ENCODE assay signal across 8 mouse cellular contexts in genomic region chr7:31051321-31052021, GRCm38 (mm10). TPM values are rescaled to one million over a fixed set of nuclear protein-coding genes. Genes with fewer than 3 reads are reported as not detected.
DNase-seq lines count a peak whose midpoint lies in the region; ATAC-seq and TF ChIP-seq lines count a peak whose summit lies in the region.

Gene Fxyd7, minus strand, starts transcription at chr7:31051467.

- 2% methylated on average over 26 of the region's 28 CpGs for WGBS in forebrain, postnatal 0 days

- ATAC-seq in forebrain, postnatal 0 days = peak; percentile 14

- peaks cover 19% of the 10 kb centered on the region for H3K27me3 ChIP-seq in forebrain, postnatal 0 days (ENCODE audit: insufficient read depth, low read length)

- peaks cover 16% of the 10 kb centered on the region for H3K4me1 ChIP-seq in forebrain, postnatal 0 days (ENCODE audit: insufficient read depth)

- intact Hi-C loops in left cerebral cortex, postnatal 4 days (cut with DNase I) = no loop called here

- peak within 1 kb of the TSS; percentile 54 for H3K4me3 ChIP-seq in layer of hippocampus, adult 2 months
- H3K4me3 ChIP-seq in forebrain, postnatal 0 days (ENCODE audit: low read depth, low read length) = peak within 1 kb of the TSS; percentile 46

- H3K4me2 ChIP-seq in forebrain, postnatal 0 days (ENCODE audit: low read depth) = peak within 1 kb of the TSS; percentile 65

- no peaks in the 10 kb centered on the region for H3K9me3 ChIP-seq in forebrain, postnatal 0 days (ENCODE audit: low read length)

- peak; percentile 39 for TF ChIP-seq CTCF in layer of hippocampus, adult 2 months (conservative IDR thresholded peaks at IDR 0.05)
- TF ChIP-seq CTCF in forebrain, postnatal 0 days (IDR thresholded peaks at IDR 0.05; ENCODE audit: low read depth) = peak; percentile 19; the same call in 1 of the 2 replicates

- peak within 1 kb of the TSS; percentile 51 for H3K9ac ChIP-seq in forebrain, postnatal 0 days

- DNase-seq in layer of hippocampus, adult 2 months (ENCODE audit: low spot score in 2 of 2) = no peak
- no peak for DNase-seq in layer of hippocampus, adult 9-11 months
- DNase-seq in cerebellum, adult 9-11 months = peak; percentile 76
- peak; percentile 43 for DNase-seq in forebrain, postnatal 0 days
- peak; percentile 24 for DNase-seq in left cerebral cortex, postnatal 4 days
- peak; percentile 11 for DNase-seq in telencephalon, adult 2 months (ENCODE audit: low read depth, low spot score)
- DNase-seq in testis, postnatal 10 days (ENCODE audit: low spot score) = no peak
- no peak for DNase-seq in frontal cortex, postnatal 36 days (ENCODE audit: low spot score in 2 of 2)

- H3K36me3 ChIP-seq in forebrain, postnatal 0 days (ENCODE audit: insufficient read depth) = no peaks in the 10 kb centered on the region

- H3K27ac ChIP-seq in layer of hippocampus, adult 2 months = peak within 1 kb of the TSS; percentile 75
- 0 out of 2 replicates have a peak within 1 kb of the TSS, but pooled peaks have one; percentile 6 for H3K27ac ChIP-seq in forebrain, postnatal 0 days (ENCODE audit: low read depth, low read length)

RNA-seq across cellular contexts. Expression of gene Fxyd7, which starts in this region (rescaled TPM):
- 100 to 1,000 TPM; 117 to 121 TPM for total RNA-seq in layer of hippocampus, adult 2 months (2021)
- total RNA-seq in forebrain, postnatal 0 days (2014; rRNA removed) = 74.3 and 92.0 TPM in 2 replicates
- polyA plus RNA-seq in forebrain, postnatal 0 days (2015; fragmentation: Nextera tagmentation; extraction: Ambion mirVana) = 167 and 231 TPM in 2 replicates
- total RNA-seq in left cerebral cortex, postnatal 4 days (2021) = 100 to 1,000 TPM; 108 to 159 TPM

Comparison
In these comparisons a context has a peak if more than half of its experiments do, and no peak if none do; other contexts are left out.
1. DNase-seq: peak in cerebellum, adult 9-11 months (single experiment), forebrain, postnatal 0 days (single experiment), left cerebral cortex, postnatal 4 days (single experiment) and telencephalon, adult 2 months (single experiment); none in layer of hippocampus, adult 2 months (0 of 2), layer of hippocampus, adult 9-11 months (single experiment), testis, postnatal 10 days (single experiment) and frontal cortex, postnatal 36 days (0 of 2).